Mouse (Mus musculus): Measurements from ENCODE around the gene Flot1.
A peak's percentile ranks its signal among the peaks of the same experiment; 100 is the strongest.

Flot1 gene

GRCm38 (mm10) chr17:35866911-35867890 is 44.2 kb downstream of the Flot1 start:
- peak; percentile 45 to 51 for DNase-seq (ENCODE audit: low spot score in 2 of 2)

GRCm38 (mm10) chr17:35868165-35868820 is 45.3 kb downstream of the Flot1 start:
- peak; percentile 40 to 46 for DNase-seq (ENCODE audit: low spot score in 2 of 2)

- no peak for DNase-seq (ENCODE audit: low spot score in 2 of 2)
These were observed 45.9 kb downstream of the Flot1 start for GRCm38 (mm10) chr17:35868961-35869345.

- peak; percentile 64 to 69 for DNase-seq (ENCODE audit: low spot score in 2 of 2)
These were observed 46.5 kb downstream of the Flot1 start for GRCm38 (mm10) chr17:35869346-35870067.

- DNase-seq (ENCODE audit: low spot score in 2 of 2) = peak; percentile 70 to 74
These were observed 47.3 kb downstream of the Flot1 start for GRCm38 (mm10) chr17:35870151-35870883.

GRCm38 (mm10) chr17:35870884-35871696 is 48.1 kb downstream of the Flot1 start:
- peak in 1 of 2 experiments; percentile 42 for DNase-seq (ENCODE audit: low spot score in 2 of 2)

GRCm38 (mm10) chr17:35873774-35874519 is 50.9 kb downstream of the Flot1 start:
- peak; percentile 83 to 91 for DNase-seq (ENCODE audit: low spot score in 2 of 2)

- DNase-seq (ENCODE audit: low spot score in 2 of 2) = peak; percentile 65 to 67
These were observed 51.7 kb downstream of the Flot1 start for GRCm38 (mm10) chr17:35874721-35875120.

GRCm38 (mm10) chr17:35879245-35880057 is 56.4 kb downstream of the Flot1 start, which contains the start of gene Dhx16:
Gene Dhx16 (plus strand): TSS chr17:35879819.
- DNase-seq (ENCODE audit: low spot score in 2 of 2) = peak; percentile 97 to 98
